23 mouse cellular contexts compared by ENCODE assay signal in genomic region chr9:112137820-112138219, GRCm38 (mm10).
DNase-seq lines count a peak whose midpoint lies in the region; ATAC-seq and TF ChIP-seq lines count a peak whose summit lies in the region.
"Had no signal": no experiment of that assay in that cellular context is flagged by ENCODE, and none has a peak within 500 bp of the region (broad histone marks: within the 10 kb centered on the region; RNA-seq: fewer than 3 reads in every experiment).

No protein-coding gene starts in this region.

- intact Hi-C loops in heart, adult 2 months (cut with DNase I) = no loop called here
- intact Hi-C loops in heart, postnatal 14 days (cut with DNase I) = no loop called here

- no peak overlapping the region for H3K9ac ChIP-seq in heart, adult 2 months (ENCODE audit: low read depth, low read length)
- H3K9ac ChIP-seq: embryonic facial prominence, embryonic 12.5 days; forebrain, postnatal 0 days; hindbrain, embryonic 13.5 days had no signal

- 0 out of 2 replicates have a peak, but pooled peaks have one; percentile 9 for TF ChIP-seq CTCF in heart, adult 2 months (IDR thresholded peaks at IDR 0.05)
- TF ChIP-seq CTCF in lung, adult 2 months (IDR thresholded peaks at IDR 0.05; ENCODE audit: insufficient read depth, low read length) = no peak

- no peaks in the 10 kb centered on the region for H3K4me1 ChIP-seq in heart, adult 2 months (ENCODE audit: control insufficient read depth, insufficient read depth, low read length)
- no peaks in the 10 kb centered on the region for H3K4me1 ChIP-seq in lung, adult 2 months (ENCODE audit: control insufficient read depth, insufficient read depth, low read length)
- H3K4me1 ChIP-seq: embryonic facial prominence, embryonic 12.5 days; heart, embryonic 10.5 days; hindbrain, embryonic 13.5 days had no signal

- H3K27me3 ChIP-seq in heart, adult 2 months (ENCODE audit: control insufficient read depth, insufficient read depth, low read length) = no peaks in the 10 kb centered on the region
- H3K27me3 ChIP-seq: embryonic facial prominence, embryonic 12.5 days; hindbrain, embryonic 13.5 days had no signal

- DNase-seq in heart, adult 2 months = no peak
- no peak for DNase-seq in heart, postnatal 14 days
- DNase-seq in lung, adult 18-20 months = peak; percentile 11 to 34
- no peak for DNase-seq in lung, adult 2 months
- DNase-seq in Muller cell, postnatal 12 days (ENCODE audit: inconsistent ontology term) = no peak
- DNase-seq: adrenal gland, postnatal 14 days; B cell, adult 2 months; cerebellum, adult 11-12 months; cerebellum, adult 9-10 months; cerebellum, postnatal 25 days; forebrain, postnatal 0 days; gastrocnemius, adult 2 months; gastrocnemius, postnatal 25 days; heart, adult 11 months; heart, postnatal 10 days had no signal

- TF ChIP-seq POLR2A in heart, adult 2 months (IDR thresholded peaks at IDR 0.05; ENCODE audit: insufficient read depth, low read depth, low read length) = no peak
- no peak for TF ChIP-seq POLR2A in lung, adult 2 months (IDR thresholded peaks at IDR 0.05; ENCODE audit: borderline replicate concordance, extremely low read depth, low read depth, low read length)

- H3K36me3 ChIP-seq in heart, adult 2 months (ENCODE audit: control insufficient read depth, insufficient read depth, low read length) = no peaks in the 10 kb centered on the region
- H3K36me3 ChIP-seq: embryonic facial prominence, embryonic 12.5 days; heart, embryonic 10.5 days had no signal

- H3K4me3 ChIP-seq in heart, adult 2 months = no peak overlapping the region
- no peak overlapping the region for H3K4me3 ChIP-seq in lung, adult 2 months (replicated peaks; ENCODE audit: extremely low read depth, low read depth, low read length)
- H3K4me3 ChIP-seq: embryonic facial prominence, embryonic 12.5 days; gastrocnemius, adult 2 months; heart, embryonic 10.5 days; hindbrain, embryonic 13.5 days had no signal

- H3K27ac ChIP-seq in heart, adult 2 months = no peak overlapping the region
- H3K27ac ChIP-seq: embryonic facial prominence, embryonic 12.5 days; gastrocnemius, adult 2 months; heart, embryonic 10.5 days; hindbrain, embryonic 13.5 days had no signal

- ATAC-seq in granulocyte monocyte progenitor cell, adult 5-6 weeks (replicated peaks; ENCODE audit: poor library complexity, severe bottlenecking) = peak; percentile 35
- peak; percentile 44; the same call in 1 of the 2 replicates for ATAC-seq in megakaryocyte-erythroid progenitor cell, adult 5-6 weeks (replicated peaks; ENCODE audit: low FRiP score, low TSS enrichment, poor library complexity, severe bottlenecking)
- no peak for ATAC-seq in CD4-positive, CD25-positive, alpha-beta regulatory T cell, adult 4 months
- ATAC-seq: activated CD4-positive, CD25-positive, alpha-beta regulatory T cell, adult 4 months; forebrain, postnatal 0 days; Patski had no signal

- no peak for TF ChIP-seq EP300 in heart, adult 2 months (IDR thresholded peaks at IDR 0.05; ENCODE audit: insufficient read depth, low read depth, low read length)

- no peaks in the 10 kb centered on the region for H3K79me2 ChIP-seq in heart, adult 2 months (replicated peaks; ENCODE audit: control insufficient read depth, insufficient read depth, low read length)

Comparison
In these comparisons a context has a peak if more than half of its experiments do, and no peak if none do; other contexts are left out.
1. DNase-seq: peak in lung, adult 18-20 months (2 of 2); none in heart, adult 2 months (0 of 2), heart, postnatal 14 days (0 of 2), lung, adult 2 months (single experiment) and Muller cell, postnatal 12 days (single experiment).